Mouse (Mus musculus): ENCODE measurements at regions not wholly inside any gene's neighbourhood (a gene's known extent, or its start where the extent isn't known, plus 50 kb on each side); places are given as distances from the start of the nearest gene placed in this dataset.

DNA sequence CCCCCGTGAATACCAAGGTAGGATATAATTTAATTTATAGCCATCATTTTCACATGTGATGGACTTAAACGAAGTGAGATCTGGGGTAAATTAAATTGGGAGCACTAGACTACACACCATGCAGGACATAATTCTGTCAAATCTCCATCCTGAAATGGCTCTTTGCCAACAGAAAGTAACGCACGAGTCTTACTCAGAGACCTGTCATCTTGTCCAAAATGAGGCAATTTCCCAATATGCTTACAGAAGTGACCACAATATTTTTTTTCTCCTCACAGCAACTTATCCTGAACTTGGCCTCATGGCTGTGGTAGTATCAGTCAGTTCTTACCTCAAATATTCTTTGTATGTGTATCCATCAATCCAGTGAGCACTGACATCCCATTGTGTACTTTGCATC lies 955.2 kb downstream of the Gsdmc2 start:
- TF ChIP-seq CTCF (IDR thresholded peaks at IDR 0.05; ENCODE audit: control insufficient read depth, insufficient read depth, insufficient replicate concordance, low read depth, low read length), result no peak
- TF ChIP-seq POLR2A (IDR thresholded peaks at IDR 0.05; ENCODE audit: control insufficient read depth, low read depth, low read length), result no peak
- H3K27ac ChIP-seq (ENCODE audit: control insufficient read depth, insufficient read depth, low read depth, low read length), result no peak overlapping the region
- H3K36me3 ChIP-seq (ENCODE audit: control insufficient read depth, insufficient read depth, low read length), result no peaks in the 10 kb centered on the region
- no peak overlapping the region for H3K4me3 ChIP-seq (ENCODE audit: control insufficient read depth, low read depth, low read length)
- no peaks in the 10 kb centered on the region for H3K4me1 ChIP-seq (ENCODE audit: control insufficient read depth, insufficient read depth, low read length)
- H3K27me3 ChIP-seq (ENCODE audit: control insufficient read depth, insufficient read depth, low read length), result no peaks in the 10 kb centered on the region

DNA sequence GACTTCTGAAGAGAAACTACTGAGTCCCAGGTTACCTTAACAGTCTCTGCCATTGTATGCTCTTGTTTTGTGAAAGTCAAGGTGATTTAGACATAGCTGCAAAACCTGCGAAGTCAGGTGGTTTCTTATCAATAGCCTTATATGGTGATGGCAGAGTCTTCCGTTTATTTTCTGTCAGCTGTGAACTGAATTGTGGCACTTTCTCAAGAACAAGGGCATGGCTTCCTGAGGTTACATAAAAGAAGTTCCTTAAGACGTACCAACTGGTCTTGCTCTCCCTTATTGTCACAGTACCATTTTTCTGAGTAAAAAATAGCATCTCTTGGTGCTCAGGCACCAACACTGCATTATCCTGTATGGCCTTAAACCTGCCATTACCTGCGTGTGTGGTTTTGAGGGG lies 959.6 kb downstream of the Gsdmc2 start:
- TF ChIP-seq POLR2A (IDR thresholded peaks at IDR 0.05; ENCODE audit: control insufficient read depth, low read depth, low read length) (no peak), CTCF (IDR thresholded peaks at IDR 0.05; ENCODE audit: control insufficient read depth, insufficient read depth, insufficient replicate concordance, low read depth, low read length) (no peak)
- Histone ChIP-seq H3K27me3 (ENCODE audit: control insufficient read depth, insufficient read depth, low read length) (no peaks in the 10 kb centered on the region), H3K4me1 (ENCODE audit: control insufficient read depth, insufficient read depth, low read length) (no peaks in the 10 kb centered on the region), H3K4me3 (ENCODE audit: control insufficient read depth, low read depth, low read length) (no peak overlapping the region), H3K27ac (ENCODE audit: control insufficient read depth, insufficient read depth, low read depth, low read length) (no peak overlapping the region), H3K36me3 (ENCODE audit: control insufficient read depth, insufficient read depth, low read length) (no peaks in the 10 kb centered on the region)

DNA sequence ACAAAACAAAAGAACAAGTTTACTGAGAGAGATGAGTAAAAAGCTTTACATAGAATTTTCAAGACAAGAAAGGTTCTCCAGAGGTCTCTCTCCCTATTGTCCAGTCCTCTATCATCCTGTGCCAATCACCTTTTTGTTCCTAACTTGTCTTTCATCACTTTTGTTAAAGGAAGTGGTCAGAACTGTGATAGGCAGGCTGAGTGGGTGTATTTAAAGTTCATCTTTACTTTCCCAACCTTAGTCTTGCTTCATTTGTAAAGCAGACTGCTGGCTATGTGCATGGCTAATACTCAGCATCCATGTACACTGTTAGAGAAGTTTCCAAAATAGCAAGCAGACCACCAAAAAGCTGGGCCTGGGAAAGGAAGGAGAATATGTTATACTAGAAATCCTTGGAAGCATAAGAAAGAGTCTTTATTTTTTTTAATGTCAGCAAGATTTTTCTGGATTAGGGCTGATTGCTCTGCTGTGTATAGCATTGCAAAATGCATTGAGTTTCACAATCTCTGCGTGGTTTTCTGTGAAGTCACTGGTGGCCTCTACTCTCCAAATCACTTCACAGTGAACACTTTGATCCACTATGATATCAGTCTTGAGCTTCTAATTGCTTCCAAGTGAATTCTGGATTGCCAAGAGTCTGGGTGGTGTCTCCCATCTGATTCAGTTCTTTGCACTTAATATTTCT lies 973.8 kb downstream of the Gsdmc2 start:
- Histone ChIP-seq H3K36me3 (ENCODE audit: control insufficient read depth, insufficient read depth, low read length) (no peaks in the 10 kb centered on the region), H3K27me3 (ENCODE audit: control insufficient read depth, insufficient read depth, low read length) (no peaks in the 10 kb centered on the region), H3K27ac (ENCODE audit: control insufficient read depth, insufficient read depth, low read depth, low read length) (no peak overlapping the region), H3K4me3 (ENCODE audit: control insufficient read depth, low read depth, low read length) (no peak overlapping the region), H3K4me1 (ENCODE audit: control insufficient read depth, insufficient read depth, low read length) (no peaks in the 10 kb centered on the region)
- TF ChIP-seq CTCF (IDR thresholded peaks at IDR 0.05; ENCODE audit: control insufficient read depth, insufficient read depth, insufficient replicate concordance, low read depth, low read length) (no peak), POLR2A (IDR thresholded peaks at IDR 0.05; ENCODE audit: control insufficient read depth, low read depth, low read length) (no peak)

DNA sequence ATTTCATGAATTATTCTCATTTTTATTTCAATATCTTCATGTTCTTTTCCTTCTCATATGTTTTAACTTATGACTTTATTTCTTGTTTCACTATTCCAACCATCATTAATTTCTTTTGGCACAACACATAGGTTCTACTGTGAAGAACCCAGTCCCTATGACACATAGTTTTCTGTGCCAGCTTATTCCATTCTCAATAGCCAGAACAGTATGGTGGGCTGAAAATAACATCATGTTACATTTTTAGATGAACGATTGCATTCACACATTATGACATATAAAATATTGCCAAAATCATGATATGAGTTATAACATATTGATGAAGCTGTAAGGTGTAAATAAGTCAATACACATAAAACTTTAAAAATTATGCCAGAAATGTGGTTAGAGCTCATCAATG lies 982.4 kb downstream of the Gsdmc2 start:
- Histone ChIP-seq H3K27me3 (ENCODE audit: control insufficient read depth, insufficient read depth, low read length) (no peaks in the 10 kb centered on the region), H3K36me3 (ENCODE audit: control insufficient read depth, insufficient read depth, low read length) (no peaks in the 10 kb centered on the region), H3K4me1 (ENCODE audit: control insufficient read depth, insufficient read depth, low read length) (no peaks in the 10 kb centered on the region), H3K4me3 (ENCODE audit: control insufficient read depth, low read depth, low read length) (no peak overlapping the region), H3K27ac (ENCODE audit: control insufficient read depth, insufficient read depth, low read depth, low read length) (no peak overlapping the region)
- TF ChIP-seq POLR2A (IDR thresholded peaks at IDR 0.05; ENCODE audit: control insufficient read depth, low read depth, low read length) (no peak), CTCF (IDR thresholded peaks at IDR 0.05; ENCODE audit: control insufficient read depth, insufficient read depth, insufficient replicate concordance, low read depth, low read length) (no peak)

DNA sequence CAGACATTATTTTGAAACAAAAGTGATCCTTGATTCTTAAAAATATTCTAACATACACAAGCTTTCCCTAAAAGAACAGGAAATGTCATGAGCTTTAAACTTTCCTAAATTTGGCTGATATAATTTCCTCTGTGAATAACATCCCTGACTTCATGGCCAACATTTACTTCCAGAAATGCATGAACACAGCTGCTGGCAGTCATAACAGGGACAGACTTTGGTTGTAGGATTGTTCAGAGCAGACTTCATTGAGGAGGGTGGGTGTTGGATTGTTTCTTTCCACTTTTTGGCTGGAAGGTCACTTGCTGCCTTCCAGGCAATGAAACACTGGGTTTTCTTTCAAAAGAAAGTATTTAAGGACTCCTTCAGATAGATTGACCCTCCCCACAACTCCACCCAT lies 983.6 kb downstream of the Gsdmc2 start:
- Histone ChIP-seq H3K4me3 (ENCODE audit: control insufficient read depth, low read depth, low read length) (no peak overlapping the region), H3K4me1 (ENCODE audit: control insufficient read depth, insufficient read depth, low read length) (no peaks in the 10 kb centered on the region), H3K27ac (ENCODE audit: control insufficient read depth, insufficient read depth, low read depth, low read length) (no peak overlapping the region), H3K36me3 (ENCODE audit: control insufficient read depth, insufficient read depth, low read length) (no peaks in the 10 kb centered on the region), H3K27me3 (ENCODE audit: control insufficient read depth, insufficient read depth, low read length) (no peaks in the 10 kb centered on the region)
- TF ChIP-seq POLR2A (IDR thresholded peaks at IDR 0.05; ENCODE audit: control insufficient read depth, low read depth, low read length), result no peak

DNA sequence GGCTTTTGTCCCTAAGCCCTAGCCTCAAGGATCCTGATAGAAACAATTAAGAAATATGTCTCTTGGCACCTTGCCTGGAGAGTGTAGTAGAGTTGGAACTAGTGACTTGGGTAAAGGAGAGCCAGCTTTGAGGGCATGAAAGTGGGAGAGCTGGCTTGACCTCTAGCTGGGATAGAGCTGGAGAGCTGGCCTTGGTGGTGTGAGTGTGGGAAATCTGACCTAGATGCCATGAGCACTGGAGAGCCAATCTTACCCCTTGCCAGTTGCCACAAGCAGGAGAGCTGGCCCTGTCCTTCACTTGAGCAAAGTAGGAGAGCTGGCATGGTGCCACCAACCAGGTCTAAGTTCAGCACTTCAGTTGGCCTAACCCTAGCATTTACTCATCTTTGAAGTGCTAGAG lies 995.7 kb downstream of the Gsdmc2 start:
- Histone ChIP-seq H3K27me3 (ENCODE audit: control insufficient read depth, insufficient read depth, low read length) (no peaks in the 10 kb centered on the region), H3K4me1 (ENCODE audit: control insufficient read depth, insufficient read depth, low read length) (no peaks in the 10 kb centered on the region), H3K4me3 (ENCODE audit: control insufficient read depth, low read depth, low read length) (no peak overlapping the region), H3K27ac (ENCODE audit: control insufficient read depth, insufficient read depth, low read depth, low read length) (no peak overlapping the region), H3K36me3 (ENCODE audit: control insufficient read depth, insufficient read depth, low read length) (no peaks in the 10 kb centered on the region)
- TF ChIP-seq CTCF (IDR thresholded peaks at IDR 0.05; ENCODE audit: control insufficient read depth, insufficient read depth, insufficient replicate concordance, low read depth, low read length) (no peak), POLR2A (IDR thresholded peaks at IDR 0.05; ENCODE audit: control insufficient read depth, low read depth, low read length) (no peak)

DNA sequence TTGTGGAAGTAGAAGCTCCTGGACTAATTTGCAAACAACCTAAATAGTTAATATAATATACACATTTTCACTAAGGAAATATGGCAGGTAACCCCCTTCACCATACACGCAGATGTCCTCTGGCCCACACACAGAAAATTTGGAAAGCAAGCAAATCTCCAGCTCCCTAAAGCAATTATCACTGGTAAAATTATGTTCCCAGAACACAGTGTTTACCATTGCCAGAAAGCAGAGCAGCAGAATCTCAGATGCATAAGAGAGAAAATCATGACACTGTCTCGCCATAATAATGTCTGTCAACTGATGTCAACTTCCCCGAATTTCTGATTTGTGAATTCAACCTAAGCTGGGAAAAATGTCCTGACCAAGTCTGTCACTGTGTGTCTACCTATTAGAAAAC lies 999.1 kb downstream of the Gsdmc2 start:
- no peaks in the 10 kb centered on the region for H3K36me3 ChIP-seq (ENCODE audit: control insufficient read depth, insufficient read depth, low read length)
- H3K27me3 ChIP-seq (ENCODE audit: control insufficient read depth, insufficient read depth, low read length), result no peaks in the 10 kb centered on the region
- TF ChIP-seq POLR2A (IDR thresholded peaks at IDR 0.05; ENCODE audit: control insufficient read depth, low read depth, low read length) (no peak), CTCF (IDR thresholded peaks at IDR 0.05; ENCODE audit: control insufficient read depth, insufficient read depth, insufficient replicate concordance, low read depth, low read length) (no peak)
- H3K27ac ChIP-seq (ENCODE audit: control insufficient read depth, insufficient read depth, low read depth, low read length), result no peak overlapping the region
- no peak overlapping the region for H3K4me3 ChIP-seq (ENCODE audit: control insufficient read depth, low read depth, low read length)
- no peaks in the 10 kb centered on the region for H3K4me1 ChIP-seq (ENCODE audit: control insufficient read depth, insufficient read depth, low read length)

DNA sequence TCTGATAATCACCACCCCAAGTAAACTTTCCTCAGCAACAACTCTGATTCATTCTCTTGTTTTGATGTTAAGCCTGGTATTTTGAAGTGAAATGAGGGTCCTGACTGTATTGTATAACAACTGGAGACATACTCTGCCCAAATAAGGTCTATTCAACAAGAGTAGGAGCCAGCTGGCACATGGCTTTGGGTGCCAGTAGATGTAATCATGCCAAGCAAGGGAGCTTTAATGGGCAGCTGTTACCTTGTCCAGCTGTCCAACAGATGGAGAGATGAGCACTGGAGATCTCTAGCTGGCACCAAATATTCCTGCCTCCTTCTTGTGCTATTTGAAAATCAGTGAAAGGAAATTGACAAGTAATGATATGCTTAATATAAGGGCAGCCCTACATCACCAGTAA lies 1019.4 kb downstream of the Gsdmc2 start:
- H3K4me1 ChIP-seq (ENCODE audit: control insufficient read depth, insufficient read depth, low read length), result no peaks in the 10 kb centered on the region
- TF ChIP-seq POLR2A (IDR thresholded peaks at IDR 0.05; ENCODE audit: control insufficient read depth, low read depth, low read length), result no peak
- TF ChIP-seq CTCF (IDR thresholded peaks at IDR 0.05; ENCODE audit: control insufficient read depth, insufficient read depth, insufficient replicate concordance, low read depth, low read length), result no peak

More for the DNA sequence above, 1019.4 kb downstream of the Gsdmc2 start:
- Histone ChIP-seq H3K36me3 (ENCODE audit: control insufficient read depth, insufficient read depth, low read length) (no peaks in the 10 kb centered on the region), H3K4me3 (ENCODE audit: control insufficient read depth, low read depth, low read length) (no peak overlapping the region), H3K27ac (ENCODE audit: control insufficient read depth, insufficient read depth, low read depth, low read length) (no peak overlapping the region), H3K27me3 (ENCODE audit: control insufficient read depth, insufficient read depth, low read length) (no peaks in the 10 kb centered on the region)

All from testis, adult 2 months (tissue).